Mouse (Mus musculus) ES-E14 (cell line): ENCODE data around the gene Papolg.

ENCODE experiments used
- CHD2 ChIP-seq: IDR thresholded peaks from 2 replicates; pipeline ENCODE4 v1.6.1; 2014; ENCODE audit warnings: mild to moderate bottlenecking, low read depth, low read length, inconsistent platforms
- HCFC1 ChIP-seq: IDR thresholded peaks from 2 replicates; pipeline ENCODE4 v1.6.1; 2012; ENCODE audit warnings: low read length, inconsistent platforms, borderline replicate concordance; ENCODE audit not compliant: insufficient read depth
- MAFK ChIP-seq: IDR thresholded peaks from 2 replicates; pipeline ENCODE4 v1.6.1; 2014; ENCODE audit warnings: mild to moderate bottlenecking, low read depth, low read length, inconsistent platforms; ENCODE audit not compliant: insufficient read depth
- ZC3H11A ChIP-seq: IDR thresholded peaks from 2 replicates; pipeline ENCODE4 v1.6.1; 2012; ENCODE audit warnings: low read depth, mild to moderate bottlenecking, inconsistent platforms, low read length, borderline replicate concordance

GRCm38 (mm10) chr11:23894141-23895059, 653 bp downstream of the Papolg start:
- no peak for TF ChIP-seq ZC3H11A
- TF ChIP-seq CHD2: no peak
- TF ChIP-seq MAFK: no peak
- no peak for TF ChIP-seq HCFC1
